Mouse (Mus musculus) liver, embryonic 15.5 days (tissue): ENCODE results near the gene Abca4. TPM values are rescaled to one million over a fixed set of nuclear protein-coding genes. Genes with fewer than 3 reads are reported as not detected.
A peak's percentile ranks its signal among the peaks of the same experiment; 100 is the strongest.

Source experiments
- ATAC-seq: fragments of 200-750 bp; cut with Nextera tagmentation; 2 replicates; pipeline ENCODE4 v1.8.0; 2017; ENCODE audit warnings: moderate number of reproducible peaks, mild to moderate bottlenecking, moderate library complexity; ENCODE audit not compliant: insufficient read depth
- H3K27ac ChIP-seq: fragments of 300-500 bp; sonication (generic); replicated peaks from 2 replicates; pipeline ENCODE4 v1.5.1; 2015; ENCODE audit warnings: mild to moderate bottlenecking, inconsistent platforms
- H3K27me3 ChIP-seq: fragments of 300-500 bp; sonication (generic); 2 replicates; pipeline ENCODE4 v1.6.1; 2015; ENCODE audit warnings: mild to moderate bottlenecking, inconsistent platforms
- H3K36me3 ChIP-seq: fragments of 300-500 bp; sonication (generic); replicated peaks from 2 replicates; pipeline ENCODE4 v1.6.1; 2015; ENCODE audit warnings: moderate library complexity, mild to moderate bottlenecking, inconsistent platforms
- H3K4me1 ChIP-seq: fragments of 300-500 bp; sonication (generic); replicated peaks from 2 replicates; pipeline ENCODE4 v1.6.1; 2015; ENCODE audit warnings: inconsistent platforms
- H3K4me2 ChIP-seq: fragments of 300-500 bp; sonication (generic); 2 replicates; pipeline ENCODE4 v1.6.1; 2015; ENCODE audit warnings: moderate library complexity, mild to moderate bottlenecking, inconsistent platforms
- H3K4me3 ChIP-seq: fragments of 300-500 bp; sonication (generic); replicated peaks from 2 replicates; pipeline ENCODE4 v1.5.1; 2015; ENCODE audit warnings: mild to moderate bottlenecking, inconsistent platforms
- H3K9ac ChIP-seq: fragments of 300-500 bp; sonication (generic); 2 replicates; pipeline ENCODE4 v1.6.1; 2015; ENCODE audit warnings: moderate library complexity, mild to moderate bottlenecking, inconsistent platforms
- H3K9me3 ChIP-seq: fragments of 300-500 bp; sonication (generic); replicated peaks from 2 replicates; pipeline ENCODE4 v1.6.1; 2016; ENCODE audit warnings: inconsistent platforms
- WGBS: fragments of 180-500 bp; shearing (Covaris S2); methylation state at CpG from one replicate; pipeline ENCODE4 v1.1.7; 2015; ENCODE audit warnings: mixed read lengths; ENCODE audit not compliant: insufficient replicate concordance; 5-methylcytosine and 5-hydroxymethylcytosine counted together
- polyA plus RNA-seq: library from polyadenylated mRNA; unstranded; fragments of >200 nt; fragmentation: Nextera tagmentation; extraction: Ambion mirVana; gene quantifications from 2 replicates; pipeline ENCODE4 v1.2.1, GENCODE M21; 2015

The Abca4 gene
- polyA plus RNA-seq, 1 experiment from 2014 or later = 0.26 TPM

GRCm38 (mm10) chr3:122140589-122141400, 96.6 kb downstream of the Abca4 start:
- H3K4me1 ChIP-seq = peaks cover 8% of the 10 kb centered on the region
- no peak for ATAC-seq

GRCm38 (mm10) chr3:122142256-122142922, 98.1 kb downstream of the Abca4 start:
- 55% methylated on average over 9 of the region's 9 CpGs for WGBS
- H3K27me3 ChIP-seq = 0 out of 2 replicates have a peak, but pooled peaks cover under 1% of the 10 kb centered on the region
- H3K4me1 ChIP-seq = peaks cover 8% of the 10 kb centered on the region
- no peaks in the 10 kb centered on the region for H3K36me3 ChIP-seq
- H3K9ac ChIP-seq = no peak overlapping the region
- peak; percentile 61; the same call in 1 of the 2 replicates for ATAC-seq
- no peak overlapping the region for H3K4me2 ChIP-seq
- H3K9me3 ChIP-seq = no peaks in the 10 kb centered on the region
- no peak overlapping the region for H3K27ac ChIP-seq
- no peak overlapping the region for H3K4me3 ChIP-seq

More at GRCm38 (mm10) chr3:122140589-122141400, 96.6 kb downstream of the Abca4 start:
- 67% methylated on average over 18 of the region's 18 CpGs for WGBS
- Histone ChIP-seq H3K9ac (no peak overlapping the region), H3K27me3 (0 out of 2 replicates have a peak, but pooled peaks cover 3% of the 10 kb centered on the region), H3K27ac (no peak overlapping the region), H3K36me3 (no peaks in the 10 kb centered on the region), H3K4me2 (no peak overlapping the region), H3K4me3 (no peak overlapping the region), H3K9me3 (no peaks in the 10 kb centered on the region)

GRCm38 (mm10) chr3:122143432-122143831, 99.2 kb downstream of the Abca4 start:
- Histone ChIP-seq H3K4me2 (no peak overlapping the region), H3K27ac (no peak overlapping the region), H3K4me1 (peaks cover 8% of the 10 kb centered on the region), H3K9me3 (no peaks in the 10 kb centered on the region), H3K9ac (no peak overlapping the region), H3K27me3 (no peaks in the 10 kb centered on the region), H3K36me3 (no peaks in the 10 kb centered on the region), H3K4me3 (no peak overlapping the region)
- 56% methylated on average over 3 of the region's 3 CpGs for WGBS
- ATAC-seq = no peak

- 68% methylated on average over 3 of the region's 3 CpGs for WGBS
Observed at GRCm38 (mm10) chr3:122145430-122145829, 101.2 kb downstream of the Abca4 start.

GRCm38 (mm10) chr3:122150836-122151235, 106.6 kb downstream of the Abca4 start:
- WGBS = 35% methylated on average over 7 of the region's 7 CpGs
- no peak overlapping the region for H3K4me2 ChIP-seq
- H3K27ac ChIP-seq = no peak overlapping the region
- H3K4me1 ChIP-seq = no peaks in the 10 kb centered on the region
- H3K36me3 ChIP-seq = no peaks in the 10 kb centered on the region
- H3K27me3 ChIP-seq = no peaks in the 10 kb centered on the region
- no peak overlapping the region for H3K4me3 ChIP-seq
- no peaks in the 10 kb centered on the region for H3K9me3 ChIP-seq
- ATAC-seq = no peak
- H3K9ac ChIP-seq = no peak overlapping the region

More at GRCm38 (mm10) chr3:122145430-122145829, 101.2 kb downstream of the Abca4 start:
- no peak for ATAC-seq
- H3K9ac ChIP-seq = no peak overlapping the region
- H3K27ac ChIP-seq = no peak overlapping the region
- peaks cover 8% of the 10 kb centered on the region for H3K4me1 ChIP-seq
- H3K9me3 ChIP-seq = no peaks in the 10 kb centered on the region
- H3K27me3 ChIP-seq = no peaks in the 10 kb centered on the region
- no peak overlapping the region for H3K4me3 ChIP-seq
- H3K4me2 ChIP-seq = no peak overlapping the region
- no peaks in the 10 kb centered on the region for H3K36me3 ChIP-seq

- H3K36me3 ChIP-seq = no peaks in the 10 kb centered on the region
- H3K9ac ChIP-seq = no peak overlapping the region
- no peaks in the 10 kb centered on the region for H3K9me3 ChIP-seq
- H3K4me3 ChIP-seq = no peak overlapping the region
- no peak overlapping the region for H3K4me2 ChIP-seq
- H3K4me1 ChIP-seq = no peaks in the 10 kb centered on the region
- no peak for ATAC-seq
- H3K27ac ChIP-seq = no peak overlapping the region
- WGBS = 67% methylated on average over 4 of the region's 4 CpGs
- no peaks in the 10 kb centered on the region for H3K27me3 ChIP-seq
Observed at GRCm38 (mm10) chr3:122152431-122152830, 108.2 kb downstream of the Abca4 start.

- Histone ChIP-seq H3K9me3 (no peaks in the 10 kb centered on the region), H3K9ac (no peak overlapping the region), H3K4me2 (no peak overlapping the region), H3K4me1 (no peaks in the 10 kb centered on the region), H3K27ac (no peak overlapping the region), H3K36me3 (no peaks in the 10 kb centered on the region), H3K27me3 (no peaks in the 10 kb centered on the region), H3K4me3 (no peak overlapping the region)
- 54% methylated on average over 2 of the region's 2 CpGs for WGBS
- no peak for ATAC-seq
Observed at GRCm38 (mm10) chr3:122154080-122154479, 109.8 kb downstream of the Abca4 start.

GRCm38 (mm10) chr3:122159447-122159846, 115.2 kb downstream of the Abca4 start:
- no peak for ATAC-seq
- no peak overlapping the region for H3K4me3 ChIP-seq
- H3K9ac ChIP-seq = no peak overlapping the region
- 48% methylated on average over 1 of the region's 1 CpGs for WGBS
- no peak overlapping the region for H3K4me2 ChIP-seq
- H3K27ac ChIP-seq = no peak overlapping the region
- H3K27me3 ChIP-seq = no peaks in the 10 kb centered on the region
- no peaks in the 10 kb centered on the region for H3K36me3 ChIP-seq
- no peaks in the 10 kb centered on the region for H3K9me3 ChIP-seq
- H3K4me1 ChIP-seq = no peaks in the 10 kb centered on the region

GRCm38 (mm10) chr3:122169616-122170178, 125.5 kb downstream of the Abca4 start:
- no peak overlapping the region for H3K4me2 ChIP-seq
- no peaks in the 10 kb centered on the region for H3K27me3 ChIP-seq
- no peak overlapping the region for H3K9ac ChIP-seq
- H3K4me1 ChIP-seq = no peaks in the 10 kb centered on the region
- H3K36me3 ChIP-seq = no peaks in the 10 kb centered on the region
- 33% methylated on average over 10 of the region's 10 CpGs for WGBS
- ATAC-seq = no peak
- H3K27ac ChIP-seq = no peak overlapping the region
- no peaks in the 10 kb centered on the region for H3K9me3 ChIP-seq
- no peak overlapping the region for H3K4me3 ChIP-seq

- Histone ChIP-seq H3K4me1 (no peaks in the 10 kb centered on the region), H3K9me3 (no peaks in the 10 kb centered on the region), H3K36me3 (no peaks in the 10 kb centered on the region), H3K27me3 (no peaks in the 10 kb centered on the region), H3K4me3 (no peak overlapping the region), H3K27ac (no peak overlapping the region), H3K4me2 (no peak overlapping the region), H3K9ac (no peak overlapping the region)
- no peak for ATAC-seq
- WGBS = 70% methylated on average over 10 of the region's 10 CpGs
Observed at GRCm38 (mm10) chr3:122170621-122171309, 126.5 kb downstream of the Abca4 start.
